7 mouse cellular contexts compared by ENCODE assay signal in genomic region chr11:11808035-11808819, GRCm38 (mm10). TPM values are rescaled to one million over a fixed set of nuclear protein-coding genes. Genes with fewer than 3 reads are reported as not detected.
DNase-seq lines count a peak whose midpoint lies in the region; ATAC-seq and TF ChIP-seq lines count a peak whose summit lies in the region.

No protein-coding gene starts in this region.

- ATAC-seq in lung, embryonic 16.5 days (ENCODE audit: low read depth): peak; percentile 82
- ATAC-seq in embryonic facial prominence, embryonic 14.5 days (ENCODE audit: low read depth): peak; percentile 57
- ATAC-seq in intestine, postnatal 0 days: no peak; the same call in 1 of the 2 replicates

- H3K4me3 ChIP-seq in lung, embryonic 16.5 days (ENCODE audit: low read length): peak overlapping the region; percentile 83
- H3K4me3 ChIP-seq in embryonic facial prominence, embryonic 14.5 days (ENCODE audit: low read depth, low read length): peak overlapping the region; percentile 75
- peak overlapping the region; percentile 70 for H3K4me3 ChIP-seq in intestine, postnatal 0 days (ENCODE audit: low read depth, low read length)
- H3K4me3 ChIP-seq in small intestine, adult 2 months (ENCODE audit: low read depth, low read length): peak overlapping the region; percentile 69

- peak overlapping the region; percentile 100 for H3K27ac ChIP-seq in lung, embryonic 16.5 days (ENCODE audit: low read length)
- peak overlapping the region; percentile 98 for H3K27ac ChIP-seq in embryonic facial prominence, embryonic 14.5 days (replicated peaks; ENCODE audit: low read depth, low read length)
- H3K27ac ChIP-seq in intestine, postnatal 0 days (ENCODE audit: low read depth, low read length): no peak overlapping the region; the same call in 1 of the 2 replicates
- no peak overlapping the region for H3K27ac ChIP-seq in small intestine, adult 2 months (ENCODE audit: insufficient read depth, low read depth, low read length)

- TF ChIP-seq CTCF in intestine, postnatal 0 days (IDR thresholded peaks at IDR 0.05; ENCODE audit: low read depth): no peak
- TF ChIP-seq CTCF in small intestine, adult 2 months (IDR thresholded peaks at IDR 0.05; ENCODE audit: extremely low read depth, insufficient read length, insufficient replicate concordance, low read depth, low read length): peak; percentile 21; the same call in 1 of the 2 replicates

- H3K4me1 ChIP-seq in lung, embryonic 16.5 days (replicated peaks; ENCODE audit: control insufficient read depth, insufficient read depth, low read length): peaks cover 16% of the 10 kb centered on the region
- peaks cover 9% of the 10 kb centered on the region for H3K4me1 ChIP-seq in embryonic facial prominence, embryonic 14.5 days (ENCODE audit: control insufficient read depth, insufficient read depth, low read length)
- H3K4me1 ChIP-seq in intestine, postnatal 0 days (replicated peaks; ENCODE audit: control insufficient read depth, insufficient read depth, low read length): no peaks in the 10 kb centered on the region
- H3K4me1 ChIP-seq in small intestine, adult 2 months (ENCODE audit: control insufficient read depth, insufficient read depth, insufficient read length, low read length): no peaks in the 10 kb centered on the region

- H3K4me2 ChIP-seq in lung, embryonic 16.5 days (ENCODE audit: low read depth, low read length): peak overlapping the region; percentile 66
- H3K4me2 ChIP-seq in embryonic facial prominence, embryonic 14.5 days (ENCODE audit: low read depth, low read length): peak overlapping the region; percentile 90
- peak overlapping the region; percentile 91 for H3K4me2 ChIP-seq in intestine, postnatal 0 days (replicated peaks; ENCODE audit: low read depth)

- no peaks in the 10 kb centered on the region for H3K9me3 ChIP-seq in lung, embryonic 16.5 days (ENCODE audit: control insufficient read depth, low read length)
- no peaks in the 10 kb centered on the region for H3K9me3 ChIP-seq in embryonic facial prominence, embryonic 14.5 days (ENCODE audit: control insufficient read depth, low read length)
- H3K9me3 ChIP-seq in intestine, postnatal 0 days (ENCODE audit: control insufficient read depth): no peaks in the 10 kb centered on the region

- no peak for TF ChIP-seq POLR2A in small intestine, adult 2 months (IDR thresholded peaks at IDR 0.05; ENCODE audit: low read depth, low read length)

- H3K36me3 ChIP-seq in lung, embryonic 16.5 days (ENCODE audit: control insufficient read depth, insufficient read depth, low read length): peaks cover 5% of the 10 kb centered on the region; the same call in 1 of the 2 replicates
- peaks cover 26% of the 10 kb centered on the region for H3K36me3 ChIP-seq in embryonic facial prominence, embryonic 14.5 days (ENCODE audit: control insufficient read depth, insufficient read depth, low read length)
- peaks cover 3% of the 10 kb centered on the region for H3K36me3 ChIP-seq in intestine, postnatal 0 days (ENCODE audit: control insufficient read depth, insufficient read depth)
- H3K36me3 ChIP-seq in small intestine, adult 2 months (ENCODE audit: control insufficient read depth, insufficient read depth, low read length): peaks cover 2% of the 10 kb centered on the region; the same call in 1 of the 2 replicates

- H3K27me3 ChIP-seq in lung, embryonic 16.5 days (ENCODE audit: control insufficient read depth, insufficient read depth, low read depth, low read length): no peaks in the 10 kb centered on the region
- no peaks in the 10 kb centered on the region for H3K27me3 ChIP-seq in embryonic facial prominence, embryonic 14.5 days (replicated peaks; ENCODE audit: control insufficient read depth, insufficient read depth, low read length)
- no peaks in the 10 kb centered on the region for H3K27me3 ChIP-seq in intestine, postnatal 0 days (replicated peaks; ENCODE audit: control insufficient read depth, insufficient read depth, low read length)
- H3K27me3 ChIP-seq in small intestine, adult 2 months (ENCODE audit: control insufficient read depth, insufficient read depth, low read length): no peaks in the 10 kb centered on the region

- DNase-seq in lung, postnatal 4 days: no peak
- DNase-seq in embryonic facial prominence, embryonic 14.5 days (ENCODE audit: low spot score): no peak
- no peak for DNase-seq in ovary, postnatal 10 days (ENCODE audit: low spot score)
- DNase-seq in layer of hippocampus, adult 8-10 months (ENCODE audit: low spot score in 2 of 2): no peak

- WGBS in lung, embryonic 16.5 days: 4% methylated on average over 25 of the region's 25 CpGs
- 8% methylated on average over 25 of the region's 25 CpGs for WGBS in embryonic facial prominence, embryonic 14.5 days
- 5% methylated on average over 25 of the region's 25 CpGs for WGBS in intestine, postnatal 0 days
- WGBS in small intestine, adult 2 months: 4% methylated on average over 25 of the region's 25 CpGs

- peak overlapping the region; percentile 89 for H3K9ac ChIP-seq in lung, embryonic 16.5 days (ENCODE audit: low read length)
- H3K9ac ChIP-seq in embryonic facial prominence, embryonic 14.5 days (ENCODE audit: low read depth, low read length): peak overlapping the region; percentile 82
- peak overlapping the region; percentile 75 for H3K9ac ChIP-seq in intestine, postnatal 0 days (ENCODE audit: low read depth, low read length)

RNA-seq across cellular contexts. Expression of gene Fignl1, which starts 0.5 kb away (rescaled TPM):
- polyA plus RNA-seq in lung, embryonic 16.5 days (2015; fragmentation: Nextera tagmentation; extraction: Ambion mirVana): 76.6 and 79.4 TPM in 2 replicates
- polyA plus RNA-seq in embryonic facial prominence, embryonic 14.5 days (2014; fragmentation: Nextera tagmentation; extraction: Ambion mirVana): 45.5 and 55.6 TPM in 2 replicates
- 8.1 and 8.3 TPM in 2 replicates for polyA plus RNA-seq in intestine, postnatal 0 days (2015; fragmentation: Nextera tagmentation; extraction: Ambion mirVana)
- polyA plus RNA-seq in small intestine, adult 2 months (2012; rRNA removed): 0.17 and 0.85 TPM in 2 replicates
- under 1 TPM; 0.35 to 0.89 (median 0.76) TPM for total RNA-seq in layer of hippocampus, adult 8-10 months (2022)

Comparison
In these comparisons a context has a peak if more than half of its experiments do, and no peak if none do; other contexts are left out.
1. H3K27ac ChIP-seq: peak in lung, embryonic 16.5 days (single experiment) and embryonic facial prominence, embryonic 14.5 days (single experiment); none in intestine, postnatal 0 days (single experiment) and small intestine, adult 2 months (single experiment).
2. Peak in every context shown above with its lines, with median percentiles within 50 percentile points of each other: H3K4me2 ChIP-seq, H3K4me3 ChIP-seq and H3K9ac ChIP-seq.